Mouse (Mus musculus) lung, postnatal 0 days (tissue): ENCODE results near the gene Ubl7.
"Not testable (repeated sequence)": the region's sequence is repeated elsewhere in the genome, so short reads cannot be mapped to it uniquely, and the experiment has no call there.

ENCODE experiments used
- CTCF ChIP-seq: IDR thresholded peaks from 2 replicates; pipeline ENCODE4 v1.5.1; 2016; ENCODE audit warnings: antibody characterized with exemption, mild to moderate bottlenecking
- EP300 ChIP-seq: IDR thresholded peaks from 2 replicates; pipeline ENCODE4 v1.6.1; 2016; ENCODE audit warnings: antibody characterized with exemption, mild to moderate bottlenecking, control low read depth

- not testable (repeated sequence) for TF ChIP-seq EP300, CTCF
Measured at GRCm38 (mm10) chr9:57881781-57882180, 29.0 kb upstream of the Ubl7 start.
